ENCODE assay signal across 15 mouse cellular contexts in genomic region chrX:109136306-109136705, GRCm38 (mm10).
"Had no signal": no experiment of that assay in that cellular context is flagged by ENCODE, and none has a peak within 500 bp of the region (broad histone marks: within the 10 kb centered on the region; RNA-seq: fewer than 3 reads in every experiment).

No protein-coding gene starts in this region.

- H3K4me2 ChIP-seq: limb, embryonic 12.5 days; limb, embryonic 15.5 days; midbrain, embryonic 12.5 days; midbrain, embryonic 15.5 days had no signal

- H3K9ac ChIP-seq: limb, embryonic 12.5 days; limb, embryonic 15.5 days; liver, embryonic 14.5 days; midbrain, embryonic 12.5 days; midbrain, embryonic 15.5 days had no signal

- H3K27me3 ChIP-seq: limb, embryonic 12.5 days; limb, embryonic 15.5 days; midbrain, embryonic 12.5 days; midbrain, embryonic 15.5 days had no signal

- H3K36me3 ChIP-seq: limb, embryonic 12.5 days; limb, embryonic 15.5 days; midbrain, embryonic 12.5 days; midbrain, embryonic 15.5 days had no signal

- H3K9me3 ChIP-seq: limb, embryonic 12.5 days; limb, embryonic 15.5 days; midbrain, embryonic 12.5 days; midbrain, embryonic 15.5 days had no signal

- ATAC-seq: midbrain, embryonic 15.5 days had no signal

- DNase-seq: kidney, adult 11 months; kidney, adult 9 months; kidney, postnatal 14 days; kidney, postnatal 4 days; left cerebral cortex, postnatal 4 days; lung, adult 18-20 months; lung, postnatal 14 days; thymus, adult 18-20 months; thymus, postnatal 4 days had no signal

- H3K4me3 ChIP-seq: limb, embryonic 12.5 days; limb, embryonic 15.5 days; midbrain, embryonic 12.5 days; midbrain, embryonic 15.5 days had no signal

- H3K27ac ChIP-seq: limb, embryonic 12.5 days; limb, embryonic 15.5 days; liver, embryonic 14.5 days; macrophage; midbrain, embryonic 12.5 days; midbrain, embryonic 15.5 days had no signal

- H3K4me1 ChIP-seq: limb, embryonic 12.5 days; limb, embryonic 15.5 days; midbrain, embryonic 12.5 days; midbrain, embryonic 15.5 days had no signal
